Mouse (Mus musculus): ENCODE data around the gene Rbp3.
A peak's percentile ranks its signal among the peaks of the same experiment; 100 is the strongest.

Rbp3 gene

GRCm38 (mm10) chr14:33953761-33954160, at the start of gene Rbp3:
Gene Rbp3, plus strand, starts transcription at chr14:33954003.
- DNase-seq (ENCODE audit: low read depth) = no peak

GRCm38 (mm10) chr14:33904851-33905250, 49.0 kb upstream of the Rbp3 start:
- no peak for DNase-seq (ENCODE audit: low read depth)

- DNase-seq (ENCODE audit: low read depth) = no peak
Observed at GRCm38 (mm10) chr14:33913727-33914126, 40.1 kb upstream of the Rbp3 start.

- no peak for DNase-seq (ENCODE audit: low read depth)
Observed at GRCm38 (mm10) chr14:33914206-33914605, 39.6 kb upstream of the Rbp3 start.

GRCm38 (mm10) chr14:33920727-33921559, 32.9 kb upstream of the Rbp3 start:
- no peak for DNase-seq (ENCODE audit: low read depth)

- no peak for DNase-seq (ENCODE audit: low read depth)
Observed at GRCm38 (mm10) chr14:33922771-33923167, 31.0 kb upstream of the Rbp3 start.

- no peak for DNase-seq (ENCODE audit: low read depth)
Observed at GRCm38 (mm10) chr14:33923168-33924070, 30.4 kb upstream of the Rbp3 start, which contains the start of gene Gdf10. Gene Gdf10, plus strand, starts transcription at chr14:33923587.

- DNase-seq (ENCODE audit: low read depth) = no peak
Observed at GRCm38 (mm10) chr14:33931853-33932252, 21.9 kb upstream of the Rbp3 start.

GRCm38 (mm10) chr14:33932935-33933703, 20.7 kb upstream of the Rbp3 start:
- no peak for DNase-seq (ENCODE audit: low read depth)

GRCm38 (mm10) chr14:33933778-33934317, 20.0 kb upstream of the Rbp3 start:
- DNase-seq (ENCODE audit: low read depth) = no peak

- DNase-seq (ENCODE audit: low read depth) = no peak
Observed at GRCm38 (mm10) chr14:33939117-33939516, 14.7 kb upstream of the Rbp3 start.

GRCm38 (mm10) chr14:33940739-33941138, 13.1 kb upstream of the Rbp3 start, which contains the start of gene Gdf2:
Gene Gdf2, plus strand, starts transcription at chr14:33941039.
- no peak for DNase-seq (ENCODE audit: low read depth)

- no peak for DNase-seq (ENCODE audit: low read depth)
Observed at GRCm38 (mm10) chr14:33942222-33942621, 11.6 kb upstream of the Rbp3 start.

GRCm38 (mm10) chr14:33946125-33946524, 7.7 kb upstream of the Rbp3 start:
- DNase-seq (ENCODE audit: low read depth) = no peak

- DNase-seq (ENCODE audit: low read depth) = no peak
Observed at GRCm38 (mm10) chr14:33952233-33952981, 1.4 kb upstream of the Rbp3 start.

- no peak for DNase-seq (ENCODE audit: low read depth)
Observed at GRCm38 (mm10) chr14:33956055-33956454, 2.3 kb downstream of the Rbp3 start.

GRCm38 (mm10) chr14:33958186-33958585, 4.4 kb downstream of the Rbp3 start:
- no peak for DNase-seq (ENCODE audit: low read depth)

GRCm38 (mm10) chr14:33958841-33959240, 5.0 kb downstream of the Rbp3 start:
- DNase-seq (ENCODE audit: low read depth) = no peak

GRCm38 (mm10) chr14:33959341-33959740, 5.5 kb downstream of the Rbp3 start:
- DNase-seq (ENCODE audit: low read depth) = peak; percentile 5

- DNase-seq (ENCODE audit: low read depth) = no peak
Observed at GRCm38 (mm10) chr14:33965675-33966074, 11.9 kb downstream of the Rbp3 start.

GRCm38 (mm10) chr14:33972679-33973078, 18.9 kb downstream of the Rbp3 start:
- DNase-seq (ENCODE audit: low read depth) = no peak

Measured in fibroblast of lung, adult 2 months (primary cell).